Mouse (Mus musculus) midbrain, embryonic 15.5 days (tissue): Measurements from ENCODE around the gene Clspn. TPM values are rescaled to one million over a fixed set of nuclear protein-coding genes. Genes with fewer than 3 reads are reported as not detected.

Source experiments
- microRNA-seq: library from miRNA; unstranded; fragments of <30 nt; microRNA quantifications from one replicate; pipeline ENCODE4, GENCODE M21; 2016
- polyA plus RNA-seq: library from polyadenylated mRNA; unstranded; fragments of >200 nt; fragmentation: Nextera tagmentation; extraction: Ambion mirVana; gene quantifications from 2 replicates; pipeline ENCODE4 v1.2.1, GENCODE M21; 2015

Clspn gene
- polyA plus RNA-seq, 1 experiment from 2014 or later, result 5.7 TPM

Small RNA genes within 50 kb of the gene (microRNA-seq; reads per million reads assigned to microRNA genes)
- gene Mir7119, result not detected

Other genes with a start within 250 kb of the Clspn start
- gene Adprhl2, start 235.2 kb upstream of the Clspn start, polyA plus RNA-seq, result 94.6 and 99.9 TPM in 2 replicates
- 11.8 and 15.1 TPM in 2 replicates for gene Tekt2, start 231.2 kb upstream of the Clspn start, polyA plus RNA-seq
- 18.0 and 18.6 TPM in 2 replicates for gene Ago3, start 127.4 kb upstream of the Clspn start, polyA plus RNA-seq
- gene Ago1, start 88.4 kb upstream of the Clspn start, polyA plus RNA-seq, result 11.9 TPM in 2 replicates
- gene Ago4, start 23.5 kb upstream of the Clspn start, polyA plus RNA-seq, result 10.2 and 10.9 TPM in 2 replicates
- gene 5730409E04Rik, start 52.9 kb downstream of the Clspn start, polyA plus RNA-seq, result 16.3 and 16.6 TPM in 2 replicates
- gene Psmb2, start 120.7 kb downstream of the Clspn start, polyA plus RNA-seq, result 383 and 406 TPM in 2 replicates
- gene Tfap2e, start 179.3 kb downstream of the Clspn start, polyA plus RNA-seq, result 0.79 and 0.93 TPM in 2 replicates
- gene Ncdn, start 196.5 kb downstream of the Clspn start, polyA plus RNA-seq, result 133 TPM in 2 replicates
- gene AU040320, start 196.6 kb downstream of the Clspn start, polyA plus RNA-seq, result 40.5 and 41.4 TPM in 2 replicates